Mouse (Mus musculus) brain, embryonic 14.5 days (tissue): ENCODE data around the gene Aco1. TPM values are rescaled to one million over a fixed set of nuclear protein-coding genes. Genes with fewer than 3 reads are reported as not detected.

Experiments
- DNase-seq: peaks from one replicate; pipeline ENCODE4 v3.0.0-alpha.2; 2011; ENCODE audit warnings: low read depth
- CTCF ChIP-seq: fragments of 200-500 bp; IDR thresholded peaks from 2 replicates; pipeline ENCODE4 v1.5.1; 2012; ENCODE audit warnings: inconsistent platforms, mild to moderate bottlenecking, moderate library complexity, borderline replicate concordance; ENCODE audit not compliant: insufficient read depth, insufficient read length; ENCODE audit errors: extremely low read depth
- POLR2A ChIP-seq: fragments of 200-500 bp; IDR thresholded peaks from 2 replicates; pipeline ENCODE4 v1.6.1; 2012; ENCODE audit warnings: mild to moderate bottlenecking, inconsistent platforms, borderline replicate concordance; ENCODE audit not compliant: poor library complexity, insufficient read depth, insufficient read length, severe bottlenecking; ENCODE audit errors: extremely low read depth
- polyA plus RNA-seq: library from polyadenylated mRNA; depleted of rRNA; stranded (reverse); fragments of >200 nt; gene quantifications from 2 replicates; pipeline ENCODE4 v1.2.3, GENCODE M21; 2012

Gene Aco1
- polyA plus RNA-seq, 1 experiment: 52.3 TPM

- TF ChIP-seq POLR2A (no peak), CTCF (no peak)
- DNase-seq: no peak
Observed at GRCm38 (mm10) chr4:40183781-40184180, 40.9 kb downstream of the Aco1 start.

- no peak for DNase-seq
- TF ChIP-seq CTCF (no peak), POLR2A (no peak)
Observed at GRCm38 (mm10) chr4:40184470-40184869, 41.6 kb downstream of the Aco1 start.

- TF ChIP-seq POLR2A (no peak), CTCF (no peak)
- DNase-seq: no peak
Observed at GRCm38 (mm10) chr4:40187956-40188355, 45.1 kb downstream of the Aco1 start.

- no peak for TF ChIP-seq POLR2A
- no peak for TF ChIP-seq CTCF
- no peak for DNase-seq
Observed at GRCm38 (mm10) chr4:40192246-40192645, 49.4 kb downstream of the Aco1 start.

- TF ChIP-seq CTCF (no peak), POLR2A (no peak)
- DNase-seq: no peak
Observed at GRCm38 (mm10) chr4:40193461-40193860, 50.6 kb downstream of the Aco1 start.

GRCm38 (mm10) chr4:40195336-40195735 is 52.5 kb downstream of the Aco1 start:
- DNase-seq: no peak
- no peak for TF ChIP-seq POLR2A
- TF ChIP-seq CTCF: no peak

GRCm38 (mm10) chr4:40202205-40202604 is 59.3 kb downstream of the Aco1 start:
- DNase-seq: no peak
- no peak for TF ChIP-seq CTCF
- TF ChIP-seq POLR2A: no peak

- TF ChIP-seq CTCF (no peak), POLR2A (no peak)
- DNase-seq: no peak
Observed at GRCm38 (mm10) chr4:40204374-40204773, 61.5 kb downstream of the Aco1 start.

- TF ChIP-seq POLR2A: no peak
- TF ChIP-seq CTCF: no peak
- no peak for DNase-seq
Observed at GRCm38 (mm10) chr4:40205231-40205903, 62.5 kb downstream of the Aco1 start.

GRCm38 (mm10) chr4:40207701-40208100 is 64.8 kb downstream of the Aco1 start:
- no peak for TF ChIP-seq POLR2A
- no peak for TF ChIP-seq CTCF
- peak; percentile 9 for DNase-seq

- TF ChIP-seq CTCF (no peak), POLR2A (no peak)
- no peak for DNase-seq
Observed at GRCm38 (mm10) chr4:40212177-40212576, 69.3 kb downstream of the Aco1 start.

GRCm38 (mm10) chr4:40217910-40218309 is 75.0 kb downstream of the Aco1 start:
- DNase-seq: no peak
- TF ChIP-seq POLR2A (no peak), CTCF (0 out of 2 replicates have a peak, but pooled peaks have one; percentile 2)
